Mouse (Mus musculus) midbrain, postnatal 0 days (tissue): ENCODE data around the gene Cyp4f18. TPM values are rescaled to one million over a fixed set of nuclear protein-coding genes. Genes with fewer than 3 reads are reported as not detected.

Experiments
- ATAC-seq: fragments of 200-750 bp; cut with Nextera tagmentation; 2 replicates; pipeline ENCODE4 v1.8.0; 2017; ENCODE audit warnings: moderate number of reproducible peaks, mild to moderate bottlenecking, moderate TSS enrichment, moderate library complexity; ENCODE audit not compliant: low FRiP score
- DNase-seq: peaks from one replicate; pipeline ENCODE4 v3.0.0-alpha.2; 2015; ENCODE audit warnings: low spot score
- H3K27ac ChIP-seq: fragments of 300-500 bp; sonication (generic); 2 replicates; pipeline ENCODE4 v1.5.1; 2014; ENCODE audit warnings: low read depth, mild to moderate bottlenecking, low read length, mixed read lengths
- H3K27me3 ChIP-seq: fragments of 300-500 bp; sonication (generic); 2 replicates; pipeline ENCODE4 v1.6.1; 2014; ENCODE audit warnings: low read length, control low read depth, mixed read lengths; ENCODE audit not compliant: insufficient read depth
- H3K36me3 ChIP-seq: fragments of 300-500 bp; sonication (generic); 2 replicates; pipeline ENCODE4 v1.6.1; 2014; ENCODE audit warnings: low read length, control low read depth, mixed read lengths; ENCODE audit not compliant: insufficient read depth
- H3K4me1 ChIP-seq: fragments of 300-500 bp; sonication (generic); 2 replicates; pipeline ENCODE4 v1.6.1; 2014; ENCODE audit warnings: mild to moderate bottlenecking, control low read depth, antibody characterized with exemption, low read length, mixed read lengths; ENCODE audit not compliant: insufficient read depth
- H3K4me2 ChIP-seq: fragments of 300-500 bp; sonication (generic); 2 replicates; pipeline ENCODE4 v1.6.1; 2014; ENCODE audit warnings: low read depth, mild to moderate bottlenecking, low read length, mixed read lengths; ENCODE audit not compliant: poor library complexity, severe bottlenecking
- H3K4me3 ChIP-seq: fragments of 300-500 bp; sonication (generic); 2 replicates; pipeline ENCODE4 v1.5.1; 2014; ENCODE audit warnings: low read depth, mild to moderate bottlenecking, low read length, moderate library complexity
- H3K9ac ChIP-seq: fragments of 300-500 bp; sonication (generic); replicated peaks from 2 replicates; pipeline ENCODE4 v1.6.1; 2014; ENCODE audit warnings: mild to moderate bottlenecking, low read length, moderate library complexity, mixed read lengths; ENCODE audit not compliant: poor library complexity, severe bottlenecking
- H3K9me3 ChIP-seq: fragments of 300-500 bp; sonication (generic); 2 replicates; pipeline ENCODE4 v1.6.1; 2016; ENCODE audit warnings: low read length, control low read depth
- CTCF ChIP-seq: IDR thresholded peaks from 2 replicates; pipeline ENCODE4 v1.5.1; 2016; ENCODE audit warnings: antibody characterized with exemption, mild to moderate bottlenecking
- WGBS: fragments of 180-500 bp; shearing (Covaris S2); extraction: QIAGEN DNeasy Blood & Tissue Kit; methylation state at CpG from one replicate; pipeline ENCODE4 v1.1.7; 2014; 5-methylcytosine and 5-hydroxymethylcytosine counted together
- polyA plus RNA-seq: library from polyadenylated mRNA; unstranded; fragments of >200 nt; fragmentation: Nextera tagmentation; extraction: Ambion mirVana; gene quantifications from 2 replicates; pipeline ENCODE4 v1.2.1, GENCODE M21; 2015
- total RNA-seq: library from RNA; depleted of rRNA; stranded (reverse); fragments of >200 nt; gene quantifications from 2 replicates; pipeline ENCODE4 v1.2.3, GENCODE M21; 2014; rRNA removed

The Cyp4f18 gene
- total and polyA plus RNA-seq, 2 experiments from 2014 or later, result 0.49 TPM; not detected in 1

GRCm38 (mm10) chr8:71950482-71951221 lies 58.8 kb downstream of the Cyp4f18 start, which contains the start of gene Zfp961:
Gene Zfp961, plus strand, starts transcription at chr8:71951038.
- H3K36me3 ChIP-seq, result no peaks in the 10 kb centered on the region

DNA sequence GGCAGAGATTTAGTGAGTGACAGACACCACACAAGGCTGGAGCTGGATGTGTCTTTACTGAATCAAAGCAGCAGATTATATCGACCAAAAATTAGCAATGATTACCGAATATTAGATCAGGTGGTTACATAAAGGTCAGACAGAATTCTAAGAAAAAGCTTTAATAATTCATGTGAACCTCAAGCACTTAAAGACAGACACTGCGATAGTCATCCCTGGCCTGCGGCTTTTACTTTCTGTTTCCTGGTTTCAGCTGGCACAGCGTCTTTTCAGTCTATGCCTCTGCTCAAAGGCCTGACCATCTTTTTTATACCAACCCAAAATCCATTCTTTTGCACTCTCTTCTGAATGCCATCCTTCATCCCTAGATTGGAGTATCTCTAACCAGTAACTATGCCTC lies 60.8 kb downstream of the Cyp4f18 start:
- H3K9ac ChIP-seq, result no peak overlapping the region
- no peak overlapping the region for H3K4me3 ChIP-seq
- no peaks in the 10 kb centered on the region for H3K9me3 ChIP-seq
- 92% methylated on average over 5 of the region's 5 CpGs for WGBS
- H3K36me3 ChIP-seq, result no peaks in the 10 kb centered on the region
- no peak overlapping the region for H3K4me2 ChIP-seq
- peaks cover 4% of the 10 kb centered on the region; the same call in 1 of the 2 replicates for H3K4me1 ChIP-seq
- ATAC-seq, result no peak
- no peak for TF ChIP-seq CTCF
- no peak overlapping the region for H3K27ac ChIP-seq
- no peaks in the 10 kb centered on the region for H3K27me3 ChIP-seq
- DNase-seq, result no peak

More at GRCm38 (mm10) chr8:71950482-71951221, 58.8 kb downstream of the Cyp4f18 start, which contains the start of gene Zfp961:
- 0 out of 2 replicates have a peak, but pooled peaks have one; percentile 8 for TF ChIP-seq CTCF
- peak within 1 kb of the TSS; percentile 58 for H3K9ac ChIP-seq
- peak within 1 kb of the TSS; percentile 75 for H3K27ac ChIP-seq
- H3K4me1 ChIP-seq, result peaks cover 4% of the 10 kb centered on the region; the same call in 1 of the 2 replicates
- peak within 1 kb of the TSS; percentile 79 for H3K4me3 ChIP-seq
- DNase-seq (peak; percentile 99), ATAC-seq (peak; percentile 100)
- no peaks in the 10 kb centered on the region for H3K27me3 ChIP-seq
- peak within 1 kb of the TSS; percentile 67 for H3K4me2 ChIP-seq
- H3K9me3 ChIP-seq, result peaks cover 5% of the 10 kb centered on the region; the same call in 1 of the 2 replicates
- WGBS, result 4% methylated on average over 34 of the region's 34 CpGs

DNA sequence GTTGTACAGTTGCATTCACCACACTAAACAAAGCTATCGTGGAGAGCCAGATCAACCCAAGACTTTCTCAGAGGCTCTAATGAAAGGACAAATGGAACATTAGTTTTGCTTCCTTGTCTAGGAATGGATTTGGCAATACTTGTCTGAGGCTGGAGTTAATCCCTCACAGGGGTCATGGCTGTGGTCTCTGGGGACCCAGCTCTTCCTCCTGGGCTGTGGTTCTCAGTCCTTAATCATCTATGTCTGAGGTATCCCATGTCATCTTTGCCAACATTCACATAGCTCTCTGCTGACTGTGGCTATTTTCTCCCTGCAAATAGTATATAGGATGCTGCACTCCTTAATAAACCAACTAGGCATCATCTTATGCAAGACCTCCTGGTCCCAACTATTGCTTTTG lies 67.7 kb downstream of the Cyp4f18 start:
- H3K4me3 ChIP-seq, result no peak overlapping the region
- no peak overlapping the region for H3K4me2 ChIP-seq
- 70% methylated on average over 1 of the region's 1 CpGs for WGBS
- H3K9ac ChIP-seq, result no peak overlapping the region
- no peaks in the 10 kb centered on the region for H3K36me3 ChIP-seq
- H3K9me3 ChIP-seq, result no peaks in the 10 kb centered on the region
- no peak for ATAC-seq
- TF ChIP-seq CTCF, result no peak
- no peaks in the 10 kb centered on the region for H3K27me3 ChIP-seq
- H3K27ac ChIP-seq, result no peak overlapping the region
- DNase-seq, result no peak
- no peaks in the 10 kb centered on the region for H3K4me1 ChIP-seq

DNA sequence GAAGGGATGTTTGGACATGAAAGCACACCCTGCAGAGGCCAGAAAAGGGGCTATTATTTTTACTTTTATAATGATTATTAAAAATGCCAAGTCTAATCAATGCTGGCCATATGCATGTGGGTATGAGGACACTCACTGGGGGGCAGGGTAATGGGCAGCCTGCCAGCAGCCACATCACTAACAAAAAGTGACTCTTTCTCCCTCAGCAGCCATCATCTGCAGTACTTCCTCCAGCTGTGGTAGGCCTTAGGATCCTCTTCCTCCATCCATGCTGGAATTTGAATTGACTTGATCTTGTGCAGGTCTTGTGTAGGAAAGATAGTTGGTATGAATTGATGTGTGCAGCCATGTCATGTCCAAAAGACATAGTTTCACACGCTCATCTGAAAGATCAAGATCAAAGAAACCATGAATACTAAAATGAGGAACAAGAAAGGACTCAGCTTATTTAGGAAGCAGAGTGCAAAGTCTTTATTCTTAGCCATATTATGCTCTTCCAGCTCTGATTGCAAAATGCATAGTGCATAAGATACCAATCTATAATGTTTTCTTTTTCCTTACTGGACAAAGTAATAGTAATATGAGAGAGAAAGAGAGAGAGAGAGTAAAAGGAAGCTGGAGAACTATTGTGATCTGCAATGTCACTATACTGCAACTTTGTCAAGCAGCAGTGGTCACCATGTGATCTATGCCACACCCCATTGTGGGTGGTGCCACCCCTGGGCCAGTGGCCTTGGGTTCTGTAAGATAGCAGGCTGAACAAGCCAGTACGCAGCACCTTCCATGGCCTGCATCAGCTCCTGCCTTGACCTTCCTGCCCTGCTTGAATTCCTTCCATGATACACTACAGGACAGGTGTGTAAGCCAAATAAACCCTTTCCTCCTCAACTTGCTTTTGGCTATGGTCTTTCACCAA lies 68.9 kb downstream of the Cyp4f18 start:
- H3K4me1 ChIP-seq, result no peaks in the 10 kb centered on the region
- H3K9ac ChIP-seq, result no peak overlapping the region
- H3K27me3 ChIP-seq, result no peaks in the 10 kb centered on the region
- ATAC-seq, result no peak
- H3K4me3 ChIP-seq, result no peak overlapping the region
- DNase-seq, result no peak
- no peaks in the 10 kb centered on the region for H3K36me3 ChIP-seq
- no peak overlapping the region for H3K4me2 ChIP-seq
- H3K27ac ChIP-seq, result no peak overlapping the region
- H3K9me3 ChIP-seq, result no peaks in the 10 kb centered on the region
- WGBS, result 79% methylated on average over 2 of the region's 2 CpGs
- TF ChIP-seq CTCF, result no peak

Other genes starting within 250 kb of the Cyp4f18 start
- gene Zfp709, start 127.6 kb downstream of the Cyp4f18 start, total RNA-seq, result 9.0 and 12.0 TPM in 2 replicates
- gene Zfp709, start 127.6 kb downstream of the Cyp4f18 start, polyA plus RNA-seq, result 5.6 and 6.0 TPM in 2 replicates
- 14.6 and 19.6 TPM in 2 replicates for gene Zfp882, start 101.0 kb downstream of the Cyp4f18 start, total RNA-seq
- gene Zfp882, start 101.0 kb downstream of the Cyp4f18 start, polyA plus RNA-seq, result 6.3 and 6.8 TPM in 2 replicates
- gene Zfp617, start 101.0 kb downstream of the Cyp4f18 start, total RNA-seq, result 17.6 and 29.1 TPM in 2 replicates
- 19.9 and 21.5 TPM in 2 replicates for gene Zfp617, start 101.0 kb downstream of the Cyp4f18 start, polyA plus RNA-seq
- gene Zfp961, start 58.6 kb downstream of the Cyp4f18 start, total RNA-seq, result 18.1 and 28.2 TPM in 2 replicates
- 12.5 and 13.4 TPM in 2 replicates for gene Zfp961, start 58.6 kb downstream of the Cyp4f18 start, polyA plus RNA-seq
- not detected in 2 replicates for gene Olfr372, start 31.6 kb upstream of the Cyp4f18 start, total RNA-seq
- not detected in 2 replicates for gene Olfr372, start 31.6 kb upstream of the Cyp4f18 start, polyA plus RNA-seq
- gene Olfr373, start 73.6 kb upstream of the Cyp4f18 start, total RNA-seq, result not detected in 2 replicates
- gene Olfr373, start 73.6 kb upstream of the Cyp4f18 start, polyA plus RNA-seq, result not detected in 2 replicates
- not detected in 2 replicates for gene Olfr374, start 97.4 kb upstream of the Cyp4f18 start, total RNA-seq
- gene Olfr374, start 97.4 kb upstream of the Cyp4f18 start, polyA plus RNA-seq, result not detected in 2 replicates
- gene Tpm4, start 125.3 kb upstream of the Cyp4f18 start, total RNA-seq, result 82.1 and 108 TPM in 2 replicates
- 87.5 and 91.5 TPM in 2 replicates for gene Tpm4, start 125.3 kb upstream of the Cyp4f18 start, polyA plus RNA-seq
- 32.9 and 43.0 TPM in 2 replicates for gene Rab8a, start 151.6 kb upstream of the Cyp4f18 start, total RNA-seq
- 66.7 and 66.9 TPM in 2 replicates for gene Rab8a, start 151.6 kb upstream of the Cyp4f18 start, polyA plus RNA-seq
- gene Hsh2d, start 180.0 kb upstream of the Cyp4f18 start, total RNA-seq, result 0.24 and 0.55 TPM in 2 replicates
- not detected in 2 replicates for gene Hsh2d, start 180.0 kb upstream of the Cyp4f18 start, polyA plus RNA-seq
- not detected in 2 replicates for gene Cib3, start 203.2 kb upstream of the Cyp4f18 start, total RNA-seq
- not detected in 2 replicates for gene Cib3, start 203.2 kb upstream of the Cyp4f18 start, polyA plus RNA-seq
- not detected in 2 replicates for gene Gm11034, start 204.0 kb upstream of the Cyp4f18 start, total RNA-seq
- not detected in 2 replicates for gene Gm11034, start 204.0 kb upstream of the Cyp4f18 start, polyA plus RNA-seq
- 113 and 116 TPM in 2 replicates for gene Fam32a, start 210.1 kb upstream of the Cyp4f18 start, total RNA-seq
- 91.6 and 92.5 TPM in 2 replicates for gene Fam32a, start 210.1 kb upstream of the Cyp4f18 start, polyA plus RNA-seq
- 81.8 and 97.2 TPM in 2 replicates for gene Ap1m1, start 230.4 kb upstream of the Cyp4f18 start, total RNA-seq
- 252 and 260 TPM in 2 replicates for gene Ap1m1, start 230.4 kb upstream of the Cyp4f18 start, polyA plus RNA-seq